Mouse (Mus musculus): Measurements from ENCODE around the gene Tmem45a. TPM values are rescaled to one million over a fixed set of nuclear protein-coding genes. Genes with fewer than 3 reads are reported as not detected.

The Tmem45a gene
- polyA plus RNA-seq (2015; fragmentation: Nextera tagmentation; extraction: Ambion mirVana): 17.3 and 24.3 TPM in 2 replicates

GRCm38 (mm10) chr16:56885824-56886615 is at the start of gene Tmem45a:
Gene Tmem45a (minus strand): TSS chr16:56886166.

GRCm38 (mm10) chr16:56928023-56928422 is 42.1 kb upstream of the Tmem45a start, which contains the start of gene Lnp1:
Gene Lnp1 (minus strand): TSS chr16:56928061.

GRCm38 (mm10) chr16:56795481-56796139 is 90.4 kb downstream of the Tmem45a start, which contains the start of gene Adgrg7:
Gene Adgrg7 (minus strand): TSS chr16:56795855.

Other genes starting within 250 kb of the Tmem45a start
- 75.6 and 99.0 TPM in 2 replicates for gene Tfg, start 168.7 kb downstream of the Tmem45a start, polyA plus RNA-seq (2015; fragmentation: Nextera tagmentation; extraction: Ambion mirVana)
- 0.08 TPM in 1 of 2 replicates, not detected in the other for gene Adgrg7, start 90.3 kb downstream of the Tmem45a start, polyA plus RNA-seq (2015; fragmentation: Nextera tagmentation; extraction: Ambion mirVana)
- gene Lnp1, start 41.9 kb upstream of the Tmem45a start, polyA plus RNA-seq (2015; fragmentation: Nextera tagmentation; extraction: Ambion mirVana): not detected in 2 replicates
- gene Tmem45a2, start 185.2 kb upstream of the Tmem45a start, polyA plus RNA-seq (2015; fragmentation: Nextera tagmentation; extraction: Ambion mirVana): 0.48 and 0.99 TPM in 2 replicates
- 27.3 and 34.0 TPM in 2 replicates for gene Tomm70a, start 235.5 kb upstream of the Tmem45a start, polyA plus RNA-seq (2015; fragmentation: Nextera tagmentation; extraction: Ambion mirVana)

Data from adrenal gland, postnatal 0 days (tissue).